Mouse (Mus musculus) small intestine, adult 2 months (tissue): ENCODE results near the gene Cox16. TPM values are rescaled to one million over a fixed set of nuclear protein-coding genes. Genes with fewer than 3 reads are reported as not detected.

Experiments used
- H3K27ac ChIP-seq: fragments of 200-500 bp; 2 replicates; pipeline ENCODE4 v1.5.1; 2012; ENCODE audit warnings: low read depth, low read length, control low read depth, inconsistent platforms; ENCODE audit not compliant: insufficient read depth
- H3K27me3 ChIP-seq: fragments of 200-500 bp; 2 replicates; pipeline ENCODE4 v1.6.1; 2012; ENCODE audit warnings: mild to moderate bottlenecking, moderate library complexity, low read length, inconsistent platforms; ENCODE audit not compliant: control insufficient read depth, insufficient read depth
- H3K36me3 ChIP-seq: fragments of 200-500 bp; 2 replicates; pipeline ENCODE4 v1.6.1; 2012; ENCODE audit warnings: mild to moderate bottlenecking, low read length, control low read depth, inconsistent platforms; ENCODE audit not compliant: control insufficient read depth, insufficient read depth
- H3K4me1 ChIP-seq: fragments of 200-500 bp; 2 replicates; pipeline ENCODE4 v1.6.1; 2012; ENCODE audit warnings: low read length, inconsistent platforms, mixed read lengths; ENCODE audit not compliant: control insufficient read depth, insufficient read depth, insufficient read length
- H3K4me3 ChIP-seq: fragments of 200-500 bp; 2 replicates; pipeline ENCODE4 v1.5.1; 2012; ENCODE audit warnings: low read depth, mild to moderate bottlenecking, control low read depth, inconsistent platforms, low read length, moderate library complexity
- CTCF ChIP-seq: fragments of 200-500 bp; IDR thresholded peaks from 2 replicates; pipeline ENCODE4 v1.5.1; 2012; ENCODE audit warnings: low read depth, mild to moderate bottlenecking, control low read depth, inconsistent platforms, low read length, moderate library complexity, mixed read lengths; ENCODE audit not compliant: insufficient replicate concordance, insufficient read length; ENCODE audit errors: extremely low read depth
- POLR2A ChIP-seq: fragments of 200-500 bp; IDR thresholded peaks from 2 replicates; pipeline ENCODE4 v1.6.1; 2012; ENCODE audit warnings: low read depth, mild to moderate bottlenecking, control low read depth, inconsistent platforms, low read length, moderate library complexity
- WGBS: fragments of 180-500 bp; shearing (Covaris S2); methylation state at CpG from one replicate; pipeline ENCODE4 v1.1.7; 2018; 5-methylcytosine and 5-hydroxymethylcytosine counted together
- polyA plus RNA-seq: library from polyadenylated mRNA; depleted of rRNA; stranded (reverse); fragments of >200 nt; gene quantifications from 2 replicates; pipeline ENCODE4 v1.2.3, GENCODE M21; 2012; rRNA removed

The Cox16 gene
- polyA plus RNA-seq, 1 experiment: 78.2 TPM

- H3K4me1 ChIP-seq: no peaks in the 10 kb centered on the region
- no peak overlapping the region for H3K27ac ChIP-seq
- 35% methylated on average over 2 of the region's 2 CpGs for WGBS
- H3K4me3 ChIP-seq: no peak overlapping the region
- TF ChIP-seq POLR2A: no peak
- no peak for TF ChIP-seq CTCF
- no peaks in the 10 kb centered on the region for H3K27me3 ChIP-seq
- H3K36me3 ChIP-seq: no peaks in the 10 kb centered on the region
Measured at GRCm38 (mm10) chr12:81317811-81318210, 167.1 kb downstream of the Cox16 start.

GRCm38 (mm10) chr12:81315953-81316352 is 169.0 kb downstream of the Cox16 start:
- 92% methylated on average over 5 of the region's 5 CpGs for WGBS
- Histone ChIP-seq H3K4me3 (no peak overlapping the region), H3K4me1 (no peaks in the 10 kb centered on the region), H3K27ac (no peak overlapping the region), H3K36me3 (no peaks in the 10 kb centered on the region), H3K27me3 (no peaks in the 10 kb centered on the region)
- TF ChIP-seq POLR2A: no peak
- no peak for TF ChIP-seq CTCF

Other genes with a start within 250 kb of the Cox16 start
- 0.43 and 0.65 TPM in 2 replicates for gene Slc8a3, start 151.9 kb downstream of the Cox16 start, polyA plus RNA-seq
- gene Gm4787, start 105.7 kb downstream of the Cox16 start, polyA plus RNA-seq: 0.05 and 0.10 TPM in 2 replicates
- 0.10 and 0.20 TPM in 2 replicates for gene Adam4, start 63.2 kb downstream of the Cox16 start, polyA plus RNA-seq
- gene Gm20498, start 47.8 kb upstream of the Cox16 start, polyA plus RNA-seq: 8.6 and 20.0 TPM in 2 replicates
- gene Synj2bp, start 47.8 kb upstream of the Cox16 start, polyA plus RNA-seq: 24.3 and 54.3 TPM in 2 replicates
- gene Adam21, start 83.3 kb upstream of the Cox16 start, polyA plus RNA-seq: 0.03 and 0.06 TPM in 2 replicates
- gene Med6, start 109.9 kb upstream of the Cox16 start, polyA plus RNA-seq: 0.55 and 2.3 TPM in 2 replicates
- gene Ttc9, start 146.1 kb upstream of the Cox16 start, polyA plus RNA-seq: 0.20 and 0.60 TPM in 2 replicates